Mouse (Mus musculus) erythroblast, embryonic 14.5 days (primary cell): ENCODE data around the gene Kcnk15. TPM values are rescaled to one million over a fixed set of nuclear protein-coding genes. Genes with fewer than 3 reads are reported as not detected.

Experiments
- H3K27me3 ChIP-seq: 2 replicates; pipeline ENCODE4 v1.6.1; 2012; ENCODE audit warnings: inconsistent platforms; ENCODE audit not compliant: control insufficient read depth
- H3K36me3 ChIP-seq: 2 replicates; pipeline ENCODE4 v1.6.1; 2012; ENCODE audit warnings: mild to moderate bottlenecking, inconsistent platforms; ENCODE audit not compliant: control insufficient read depth
- H3K4me1 ChIP-seq: 2 replicates; pipeline ENCODE4 v1.6.1; 2012; ENCODE audit warnings: inconsistent platforms; ENCODE audit not compliant: control insufficient read depth
- H3K4me3 ChIP-seq: replicated peaks from 2 replicates; pipeline ENCODE3; 2012; ENCODE audit warnings: moderate library complexity, mild to moderate bottlenecking, inconsistent platforms
- H3K9me3 ChIP-seq: 2 replicates; pipeline ENCODE4 v1.6.1; 2012; ENCODE audit warnings: low read length, inconsistent platforms, mixed read lengths; ENCODE audit not compliant: control insufficient read depth
- GATA1 ChIP-seq: IDR thresholded peaks from 2 replicates; pipeline ENCODE4 v1.6.1; 2012; ENCODE audit warnings: low read length, inconsistent platforms, mixed read lengths
- TAL1 ChIP-seq: IDR thresholded peaks from 3 replicates; pipeline ENCODE4 v1.6.1; 2012; ENCODE audit warnings: low read length, inconsistent platforms, mixed read lengths
- polyA plus RNA-seq: library from polyadenylated mRNA; stranded (reverse); fragments of >175 nt; gene quantifications from 2 replicates; pipeline ENCODE4 v1.2.3, GENCODE M21; 2012

Gene Kcnk15
- polyA plus RNA-seq, 1 experiment = not detected

- no peak overlapping the region for H3K4me3 ChIP-seq
- H3K36me3 ChIP-seq = no peaks in the 10 kb centered on the region
- H3K4me1 ChIP-seq = no peaks in the 10 kb centered on the region
- H3K27me3 ChIP-seq = no peaks in the 10 kb centered on the region
- TF ChIP-seq GATA1 = no peak
- TF ChIP-seq TAL1 = no peak
- no peaks in the 10 kb centered on the region for H3K9me3 ChIP-seq
Observed at GRCm38 (mm10) chr2:163891271-163891670, 37.8 kb downstream of the Kcnk15 start.

DNA sequence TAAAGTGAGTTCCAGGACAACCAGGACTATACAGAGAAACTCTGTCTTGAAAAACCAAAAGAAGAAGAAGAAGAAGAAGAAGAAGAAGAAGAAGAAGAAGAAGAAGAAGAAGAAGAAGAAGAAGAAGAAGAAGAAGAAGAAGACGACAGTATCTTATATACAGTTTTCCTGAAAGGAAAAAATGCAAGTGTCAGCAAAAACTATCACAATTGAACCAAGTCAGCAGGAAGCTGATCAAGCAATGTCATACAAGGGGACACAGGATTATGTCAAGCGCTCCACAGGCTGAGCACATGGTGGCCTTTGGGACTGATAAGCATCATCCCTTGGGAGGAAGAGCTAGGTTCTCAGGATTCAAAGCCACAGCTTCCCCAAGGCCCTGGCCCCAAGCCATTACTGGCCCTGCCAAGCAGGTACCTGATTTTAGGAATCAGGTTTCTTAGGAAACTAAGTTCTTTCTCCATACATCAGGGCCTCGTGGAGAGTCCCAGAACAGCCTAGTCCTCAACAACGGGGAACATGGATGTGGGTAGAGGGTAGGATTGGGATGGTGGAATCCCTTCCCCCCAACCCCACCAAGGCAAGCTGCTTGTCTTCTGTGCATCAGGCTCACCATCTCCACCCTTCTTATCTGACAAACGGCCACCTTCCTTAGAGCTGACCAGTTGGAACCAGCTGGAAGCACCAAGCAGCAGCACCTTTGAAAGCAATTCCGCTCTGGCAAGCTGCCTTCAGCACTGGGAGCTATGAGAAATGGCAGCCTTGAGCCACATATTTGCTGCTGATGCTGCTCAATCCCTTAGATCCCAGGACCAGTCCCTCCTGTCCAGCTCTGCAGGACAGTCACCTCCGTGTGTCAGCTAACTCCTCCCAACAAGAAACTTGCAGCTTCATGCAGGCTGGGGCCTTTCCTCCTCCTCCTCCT is 40.3 kb downstream of the Kcnk15 start:
- no peaks in the 10 kb centered on the region for H3K4me1 ChIP-seq
- H3K27me3 ChIP-seq = no peaks in the 10 kb centered on the region
- no peaks in the 10 kb centered on the region for H3K36me3 ChIP-seq
- no peak overlapping the region for H3K4me3 ChIP-seq
- TF ChIP-seq GATA1 = no peak
- TF ChIP-seq TAL1 = no peak
- no peaks in the 10 kb centered on the region for H3K9me3 ChIP-seq

DNA sequence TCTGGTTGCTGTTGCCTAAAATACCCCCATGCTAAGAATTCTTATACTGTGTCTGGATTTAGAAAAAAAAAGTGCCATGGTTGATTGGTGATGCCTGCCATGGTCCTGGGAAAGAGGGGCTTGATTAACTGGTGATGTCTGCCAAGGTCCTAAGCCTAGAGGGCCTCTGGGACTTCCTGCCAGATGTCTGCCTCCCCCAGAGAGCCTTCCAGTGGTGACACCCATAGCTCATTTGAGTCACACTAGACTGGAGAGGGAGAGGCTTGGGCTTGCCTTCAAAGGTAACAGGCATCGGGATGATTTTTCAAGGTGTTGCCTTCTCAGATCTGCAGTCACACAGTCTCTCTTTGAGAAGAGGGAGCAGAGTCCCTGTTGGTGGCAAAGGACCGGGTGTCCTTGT is 41.7 kb downstream of the Kcnk15 start:
- Histone ChIP-seq H3K36me3 (no peaks in the 10 kb centered on the region), H3K9me3 (no peaks in the 10 kb centered on the region), H3K4me1 (no peaks in the 10 kb centered on the region), H3K4me3 (no peak overlapping the region), H3K27me3 (no peaks in the 10 kb centered on the region)
- TF ChIP-seq GATA1 (no peak), TAL1 (no peak)

GRCm38 (mm10) chr2:163897026-163897425 is 43.6 kb downstream of the Kcnk15 start:
- Histone ChIP-seq H3K4me1 (no peaks in the 10 kb centered on the region), H3K4me3 (no peak overlapping the region), H3K9me3 (no peaks in the 10 kb centered on the region), H3K27me3 (no peaks in the 10 kb centered on the region), H3K36me3 (no peaks in the 10 kb centered on the region)
- no peak for TF ChIP-seq GATA1
- TF ChIP-seq TAL1 = no peak

DNA sequence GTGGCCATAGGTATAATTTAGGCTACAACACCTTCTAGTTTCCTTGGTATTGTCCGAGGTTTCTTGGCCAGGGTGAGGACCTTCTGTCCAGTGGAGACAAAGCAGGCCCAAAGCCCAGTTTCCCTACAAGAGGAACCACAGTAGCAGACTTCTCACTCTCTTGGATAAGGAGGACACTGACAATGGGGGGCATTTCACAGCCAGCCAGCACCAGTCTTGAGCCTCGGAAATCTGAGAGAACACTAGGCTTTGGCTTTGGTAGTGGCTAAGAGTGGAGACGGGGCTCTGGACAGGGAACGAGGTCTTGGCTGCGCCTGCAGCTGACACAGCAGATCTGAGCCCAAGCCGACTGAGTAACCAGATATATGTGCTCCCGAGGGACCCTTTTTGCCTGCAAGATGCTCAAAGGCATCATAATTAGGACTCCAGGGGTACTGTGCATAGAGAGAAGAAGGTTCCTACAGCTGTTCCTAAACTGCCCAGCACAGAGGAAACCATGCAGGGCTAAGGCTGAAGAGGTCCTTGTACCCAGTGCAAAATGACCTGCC is 44.6 kb downstream of the Kcnk15 start:
- H3K27me3 ChIP-seq = no peaks in the 10 kb centered on the region
- no peaks in the 10 kb centered on the region for H3K4me1 ChIP-seq
- H3K9me3 ChIP-seq = no peaks in the 10 kb centered on the region
- H3K36me3 ChIP-seq = no peaks in the 10 kb centered on the region
- TF ChIP-seq GATA1 = no peak
- TF ChIP-seq TAL1 = no peak
- H3K4me3 ChIP-seq = no peak overlapping the region

DNA sequence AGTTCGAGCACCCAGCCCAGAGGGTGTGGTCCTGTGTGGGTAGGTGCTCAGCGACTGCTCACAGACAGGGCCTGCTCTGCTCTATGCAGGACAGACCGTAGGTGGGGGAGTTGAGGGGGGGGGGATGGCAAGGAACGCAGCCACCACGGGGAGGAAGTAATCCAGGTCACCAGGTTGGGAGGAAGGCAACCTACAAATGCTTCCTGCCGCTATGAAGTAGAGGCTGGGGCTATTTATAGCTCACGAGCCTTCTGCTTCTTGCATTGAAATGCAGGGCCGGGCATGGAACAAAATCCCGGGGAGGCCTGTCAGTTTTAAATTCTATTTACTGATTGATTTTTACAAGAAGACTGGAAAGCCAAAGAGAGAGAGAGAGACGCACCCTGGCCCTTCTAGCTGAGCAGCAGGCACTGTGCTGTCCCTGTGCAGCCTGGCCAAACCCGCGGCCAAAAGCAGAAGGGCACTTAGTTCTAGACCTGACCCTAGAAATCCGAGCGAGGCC is 46.5 kb downstream of the Kcnk15 start:
- Histone ChIP-seq H3K4me3 (no peak overlapping the region), H3K9me3 (no peaks in the 10 kb centered on the region), H3K36me3 (no peaks in the 10 kb centered on the region), H3K4me1 (no peaks in the 10 kb centered on the region), H3K27me3 (no peaks in the 10 kb centered on the region)
- TF ChIP-seq TAL1 = no peak
- no peak for TF ChIP-seq GATA1

- H3K27me3 ChIP-seq = no peaks in the 10 kb centered on the region
- H3K36me3 ChIP-seq = no peaks in the 10 kb centered on the region
- TF ChIP-seq TAL1 (no peak), GATA1 (no peak)
- H3K4me3 ChIP-seq = no peak overlapping the region
- H3K9me3 ChIP-seq = no peaks in the 10 kb centered on the region
- no peaks in the 10 kb centered on the region for H3K4me1 ChIP-seq
Observed at GRCm38 (mm10) chr2:163901043-163901442, 47.6 kb downstream of the Kcnk15 start.

DNA sequence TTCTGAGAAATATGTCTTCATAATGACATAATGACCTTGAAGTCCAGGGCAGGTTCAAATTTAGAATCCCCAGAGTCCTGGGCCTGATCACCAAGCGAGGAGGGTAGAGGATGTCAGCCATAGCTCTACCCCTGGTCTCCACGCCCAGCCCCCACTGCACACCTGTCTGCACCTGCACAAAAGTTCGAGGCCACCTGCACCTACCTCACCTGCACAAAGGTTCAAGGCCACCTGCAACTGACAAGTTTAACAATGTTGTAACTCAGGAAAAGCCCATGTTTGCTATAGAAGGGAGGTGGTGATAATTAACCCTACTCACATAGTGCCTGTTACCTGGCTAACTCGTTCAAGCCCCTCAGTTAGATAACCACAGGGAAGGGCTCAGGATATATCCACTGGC is 49.0 kb downstream of the Kcnk15 start:
- Histone ChIP-seq H3K9me3 (no peaks in the 10 kb centered on the region), H3K4me1 (no peaks in the 10 kb centered on the region), H3K4me3 (no peak overlapping the region), H3K36me3 (no peaks in the 10 kb centered on the region), H3K27me3 (no peaks in the 10 kb centered on the region)
- TF ChIP-seq TAL1 = no peak
- TF ChIP-seq GATA1 = no peak

- Histone ChIP-seq H3K27me3 (no peaks in the 10 kb centered on the region), H3K4me3 (no peak overlapping the region), H3K9me3 (no peaks in the 10 kb centered on the region), H3K36me3 (no peaks in the 10 kb centered on the region), H3K4me1 (no peaks in the 10 kb centered on the region)
- TF ChIP-seq GATA1 (no peak), TAL1 (no peak)
Observed at GRCm38 (mm10) chr2:163903461-163903860, 50.0 kb downstream of the Kcnk15 start.
